Mouse (Mus musculus) ES-Bruce4 (cell line): ENCODE measurements around the gene Unc5c.

Experiments used
- CTCF ChIP-seq: IDR thresholded peaks from one replicate; pipeline ENCODE4 v1.8.1; 2011; ENCODE audit warnings: low read depth, low read length
- EP300 ChIP-seq: IDR thresholded peaks from 2 replicates; pipeline ENCODE4 v1.6.1; 2011; ENCODE audit warnings: low read depth, low read length; ENCODE audit not compliant: insufficient read depth

DNA sequence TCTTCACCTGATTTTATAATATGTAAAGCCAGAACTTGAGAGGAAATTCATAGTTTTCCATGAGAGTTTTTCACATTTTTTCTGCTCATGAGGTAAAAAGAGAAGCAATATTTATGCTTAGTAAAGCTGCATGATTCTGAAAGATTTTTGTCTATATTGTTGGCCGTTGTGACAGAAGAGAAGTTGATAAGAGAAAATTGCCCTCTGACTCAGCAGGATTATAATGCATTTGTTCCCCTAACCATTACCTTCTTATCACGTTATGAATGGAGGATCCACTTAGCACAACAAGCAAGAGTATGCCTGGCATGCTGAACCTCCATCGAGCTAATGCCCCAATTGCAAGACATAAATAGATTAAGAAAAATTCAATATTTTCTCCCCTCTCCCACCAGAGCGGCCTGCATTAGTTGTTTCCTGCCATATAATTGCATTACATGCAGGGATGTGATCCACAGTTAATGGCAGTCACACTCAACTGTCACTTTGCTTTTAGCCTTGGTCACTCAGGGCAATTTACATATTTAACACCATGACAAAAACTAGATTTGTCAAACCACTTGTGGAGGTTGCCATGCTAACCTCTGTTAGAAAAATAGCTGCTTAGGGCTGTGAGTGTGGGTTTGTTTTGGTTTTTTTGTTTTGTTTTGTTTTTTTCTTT, 37.0 kb downstream of the Unc5c start:
- TF ChIP-seq EP300, result no peak
- TF ChIP-seq CTCF, result no peak
